Mouse (Mus musculus): Measurements from ENCODE around the gene Fancc. TPM values are rescaled to one million over a fixed set of nuclear protein-coding genes. Genes with fewer than 3 reads are reported as not detected.

The Fancc gene
- 16.6 and 17.2 TPM in 2 replicates for polyA plus RNA-seq (2015; fragmentation: Nextera tagmentation; extraction: Ambion mirVana)

- no peaks in the 10 kb centered on the region for H3K27me3 ChIP-seq (ENCODE audit: control insufficient read depth, insufficient read depth, low read length)
- no peaks in the 10 kb centered on the region for H3K36me3 ChIP-seq (ENCODE audit: control insufficient read depth, insufficient read depth)
- H3K9me3 ChIP-seq (replicated peaks; ENCODE audit: control insufficient read depth, low read length), result no peaks in the 10 kb centered on the region
- peak within 1 kb of the TSS; percentile 36 for H3K4me2 ChIP-seq (ENCODE audit: low read depth, low read length)
- 33% methylated on average over 23 of the region's 23 CpGs for WGBS
- no peak within 1 kb of the TSS for H3K27ac ChIP-seq (ENCODE audit: low read length)
- no peak for ATAC-seq (replicated peaks; ENCODE audit: extremely low read depth, insufficient read depth, low FRiP score)
- H3K4me3 ChIP-seq (ENCODE audit: low read length), result no peak within 1 kb of the TSS
- no peak within 1 kb of the TSS for H3K9ac ChIP-seq (ENCODE audit: low read length)
- peaks cover 2% of the 10 kb centered on the region; the same call in 1 of the 2 replicates for H3K4me1 ChIP-seq (ENCODE audit: control insufficient read depth, insufficient read depth, low read length)
Measured at GRCm38 (mm10) chr13:63496646-63497582, at the start of gene Fancc. TSS of gene Fancc (minus strand) at chr13:63497278.

GRCm38 (mm10) chr13:63545291-63545690, 48.2 kb upstream of the Fancc start:
- H3K9me3 ChIP-seq (replicated peaks; ENCODE audit: control insufficient read depth, low read length), result no peaks in the 10 kb centered on the region
- no peak overlapping the region for H3K4me3 ChIP-seq (ENCODE audit: low read length)
- no peaks in the 10 kb centered on the region for H3K27me3 ChIP-seq (ENCODE audit: control insufficient read depth, insufficient read depth, low read length)
- 72% methylated on average over 7 of the region's 7 CpGs for WGBS
- H3K36me3 ChIP-seq (ENCODE audit: control insufficient read depth, insufficient read depth), result peaks cover 30% of the 10 kb centered on the region
- ATAC-seq (replicated peaks; ENCODE audit: extremely low read depth, insufficient read depth, low FRiP score), result no peak
- H3K27ac ChIP-seq (ENCODE audit: low read length), result no peak overlapping the region
- no peak overlapping the region for H3K9ac ChIP-seq (ENCODE audit: low read length)
- H3K4me2 ChIP-seq (ENCODE audit: low read depth, low read length), result no peak overlapping the region
- H3K4me1 ChIP-seq (ENCODE audit: control insufficient read depth, insufficient read depth, low read length), result peaks cover 17% of the 10 kb centered on the region

DNA sequence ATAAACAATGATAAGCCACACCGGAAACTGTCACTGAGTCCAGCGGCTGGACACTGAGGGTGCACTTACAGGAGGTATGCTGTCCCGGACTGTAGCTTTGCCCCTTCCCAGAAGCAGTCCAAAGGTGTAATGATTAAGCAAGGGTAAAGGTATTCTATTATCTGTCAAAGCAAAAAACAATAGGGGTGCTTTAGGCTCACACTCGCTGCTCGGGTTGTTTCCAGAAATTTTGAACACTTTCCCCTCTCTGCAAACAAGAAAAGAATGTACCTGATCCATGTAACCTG, 47.8 kb upstream of the Fancc start:
- H3K27ac ChIP-seq (ENCODE audit: low read length), result no peak overlapping the region
- H3K9ac ChIP-seq (ENCODE audit: low read length), result no peak overlapping the region
- H3K4me2 ChIP-seq (ENCODE audit: low read depth, low read length), result no peak overlapping the region
- H3K36me3 ChIP-seq (ENCODE audit: control insufficient read depth, insufficient read depth), result peaks cover 32% of the 10 kb centered on the region
- 57% methylated on average over 5 of the region's 5 CpGs for WGBS
- no peaks in the 10 kb centered on the region for H3K27me3 ChIP-seq (ENCODE audit: control insufficient read depth, insufficient read depth, low read length)
- ATAC-seq (replicated peaks; ENCODE audit: extremely low read depth, insufficient read depth, low FRiP score), result no peak
- H3K9me3 ChIP-seq (replicated peaks; ENCODE audit: control insufficient read depth, low read length), result no peaks in the 10 kb centered on the region
- H3K4me1 ChIP-seq (ENCODE audit: control insufficient read depth, insufficient read depth, low read length), result peaks cover 17% of the 10 kb centered on the region
- no peak overlapping the region for H3K4me3 ChIP-seq (ENCODE audit: low read length)

GRCm38 (mm10) chr13:63544119-63544966, 47.3 kb upstream of the Fancc start:
- Histone ChIP-seq H3K36me3 (ENCODE audit: control insufficient read depth, insufficient read depth) (peaks cover 38% of the 10 kb centered on the region), H3K4me2 (ENCODE audit: low read depth, low read length) (no peak overlapping the region)
- WGBS, result 73% methylated on average over 13 of the region's 13 CpGs

DNA sequence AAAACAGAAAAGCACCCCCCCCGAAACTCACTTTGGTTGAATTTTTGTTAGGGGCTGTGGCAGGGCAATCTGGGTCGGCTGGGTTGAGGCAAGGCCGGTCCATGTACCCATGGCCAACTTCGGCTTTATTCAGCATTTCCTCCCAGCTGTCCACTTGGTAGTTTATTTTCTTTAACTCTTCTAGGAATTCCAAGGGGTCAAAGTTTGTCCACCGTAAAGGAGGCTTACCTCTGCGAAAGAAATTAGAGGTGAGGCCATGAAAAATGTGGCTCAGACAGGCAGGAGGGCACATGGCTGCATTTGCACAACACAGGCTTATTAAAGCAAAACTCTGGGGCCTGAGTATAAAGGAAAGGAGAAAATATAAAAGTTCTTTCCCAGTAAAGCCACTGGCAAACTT, 46.4 kb upstream of the Fancc start:
- Histone ChIP-seq H3K36me3 (ENCODE audit: control insufficient read depth, insufficient read depth) (peaks cover 47% of the 10 kb centered on the region), H3K27me3 (ENCODE audit: control insufficient read depth, insufficient read depth, low read length) (no peaks in the 10 kb centered on the region), H3K9ac (ENCODE audit: low read length) (no peak overlapping the region), H3K4me2 (ENCODE audit: low read depth, low read length) (no peak overlapping the region), H3K4me1 (ENCODE audit: control insufficient read depth, insufficient read depth, low read length) (peaks cover 2% of the 10 kb centered on the region), H3K27ac (ENCODE audit: low read length) (no peak overlapping the region), H3K4me3 (ENCODE audit: low read length) (no peak overlapping the region), H3K9me3 (replicated peaks; ENCODE audit: control insufficient read depth, low read length) (no peaks in the 10 kb centered on the region)
- ATAC-seq (replicated peaks; ENCODE audit: extremely low read depth, insufficient read depth, low FRiP score), result no peak
- WGBS, result 75% methylated on average over 6 of the region's 6 CpGs

More at GRCm38 (mm10) chr13:63544119-63544966, 47.3 kb upstream of the Fancc start:
- H3K4me1 ChIP-seq (ENCODE audit: control insufficient read depth, insufficient read depth, low read length), result peaks cover 11% of the 10 kb centered on the region
- H3K9me3 ChIP-seq (replicated peaks; ENCODE audit: control insufficient read depth, low read length), result no peaks in the 10 kb centered on the region
- H3K27ac ChIP-seq (ENCODE audit: low read length), result no peak overlapping the region
- no peak overlapping the region for H3K9ac ChIP-seq (ENCODE audit: low read length)
- no peak overlapping the region for H3K4me3 ChIP-seq (ENCODE audit: low read length)
- ATAC-seq (replicated peaks; ENCODE audit: extremely low read depth, insufficient read depth, low FRiP score), result no peak
- no peaks in the 10 kb centered on the region for H3K27me3 ChIP-seq (ENCODE audit: control insufficient read depth, insufficient read depth, low read length)

GRCm38 (mm10) chr13:63542796-63543384, 45.8 kb upstream of the Fancc start:
- Histone ChIP-seq H3K36me3 (ENCODE audit: control insufficient read depth, insufficient read depth) (peaks cover 52% of the 10 kb centered on the region), H3K27ac (ENCODE audit: low read length) (no peak overlapping the region), H3K4me3 (ENCODE audit: low read length) (no peak overlapping the region), H3K9ac (ENCODE audit: low read length) (no peak overlapping the region), H3K27me3 (ENCODE audit: control insufficient read depth, insufficient read depth, low read length) (no peaks in the 10 kb centered on the region), H3K4me1 (ENCODE audit: control insufficient read depth, insufficient read depth, low read length) (no peaks in the 10 kb centered on the region), H3K4me2 (ENCODE audit: low read depth, low read length) (no peak overlapping the region), H3K9me3 (replicated peaks; ENCODE audit: control insufficient read depth, low read length) (no peaks in the 10 kb centered on the region)
- WGBS, result 84% methylated on average over 3 of the region's 3 CpGs
- no peak for ATAC-seq (replicated peaks; ENCODE audit: extremely low read depth, insufficient read depth, low FRiP score)

DNA sequence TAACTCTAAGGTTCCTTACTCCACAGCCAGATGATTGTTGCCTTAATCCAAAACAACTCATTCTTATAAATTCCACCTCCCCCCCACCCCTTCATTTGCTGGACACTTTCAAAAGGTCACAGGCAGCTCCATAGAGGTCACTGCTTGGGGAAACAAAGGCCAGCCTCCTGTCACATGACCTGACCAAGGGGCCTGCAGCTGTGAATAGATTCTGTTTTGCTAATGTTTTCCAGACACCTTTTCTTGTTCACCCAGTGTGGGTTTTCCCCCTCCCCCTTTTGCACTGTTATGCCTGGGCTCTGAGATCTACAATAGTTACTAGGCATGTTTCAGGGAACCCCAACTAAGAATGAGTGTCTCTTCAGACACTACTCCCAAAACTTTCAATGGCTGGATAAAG, 44.4 kb upstream of the Fancc start:
- H3K4me2 ChIP-seq (ENCODE audit: low read depth, low read length), result no peak overlapping the region
- H3K9ac ChIP-seq (ENCODE audit: low read length), result no peak overlapping the region
- peaks cover 66% of the 10 kb centered on the region for H3K36me3 ChIP-seq (ENCODE audit: control insufficient read depth, insufficient read depth)
- H3K27ac ChIP-seq (ENCODE audit: low read length), result no peak overlapping the region
- H3K9me3 ChIP-seq (replicated peaks; ENCODE audit: control insufficient read depth, low read length), result no peaks in the 10 kb centered on the region
- H3K27me3 ChIP-seq (ENCODE audit: control insufficient read depth, insufficient read depth, low read length), result no peaks in the 10 kb centered on the region
- no peaks in the 10 kb centered on the region for H3K4me1 ChIP-seq (ENCODE audit: control insufficient read depth, insufficient read depth, low read length)
- no peak overlapping the region for H3K4me3 ChIP-seq (ENCODE audit: low read length)
- no peak for ATAC-seq (replicated peaks; ENCODE audit: extremely low read depth, insufficient read depth, low FRiP score)

DNA sequence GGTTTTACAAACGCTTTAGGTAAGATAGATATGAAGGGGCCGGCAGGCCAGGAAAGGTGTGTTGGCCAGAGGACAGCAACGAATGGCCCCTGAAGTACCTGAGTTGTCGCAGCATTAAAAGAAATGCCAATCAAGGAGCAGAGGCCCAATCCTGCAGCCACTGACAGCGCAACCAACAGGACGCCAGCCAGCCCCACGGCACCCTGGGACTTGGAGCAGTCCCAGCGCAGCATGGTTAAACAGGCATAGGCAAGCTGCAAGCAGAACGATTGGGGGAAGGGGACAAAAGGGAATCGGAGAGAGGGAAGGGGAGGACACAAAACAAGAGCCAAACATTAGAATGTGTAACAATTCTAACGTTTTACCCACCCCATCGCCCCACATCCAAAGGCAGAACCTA, 43.5 kb upstream of the Fancc start:
- Histone ChIP-seq H3K36me3 (ENCODE audit: control insufficient read depth, insufficient read depth) (peaks cover 74% of the 10 kb centered on the region), H3K27ac (ENCODE audit: low read length) (no peak overlapping the region), H3K27me3 (ENCODE audit: control insufficient read depth, insufficient read depth, low read length) (no peaks in the 10 kb centered on the region), H3K4me2 (ENCODE audit: low read depth, low read length) (no peak overlapping the region), H3K4me1 (ENCODE audit: control insufficient read depth, insufficient read depth, low read length) (no peaks in the 10 kb centered on the region), H3K9ac (ENCODE audit: low read length) (no peak overlapping the region), H3K9me3 (replicated peaks; ENCODE audit: control insufficient read depth, low read length) (no peaks in the 10 kb centered on the region), H3K4me3 (ENCODE audit: low read length) (no peak overlapping the region)
- 89% methylated on average over 12 of the region's 12 CpGs for WGBS
- no peak for ATAC-seq (replicated peaks; ENCODE audit: extremely low read depth, insufficient read depth, low FRiP score)

- 81% methylated on average over 4 of the region's 4 CpGs for WGBS
- H3K4me3 ChIP-seq (ENCODE audit: low read length), result no peak overlapping the region
- no peak overlapping the region for H3K27ac ChIP-seq (ENCODE audit: low read length)
- H3K4me2 ChIP-seq (ENCODE audit: low read depth, low read length), result no peak overlapping the region
- H3K36me3 ChIP-seq (ENCODE audit: control insufficient read depth, insufficient read depth), result peaks cover 91% of the 10 kb centered on the region
- ATAC-seq (replicated peaks; ENCODE audit: extremely low read depth, insufficient read depth, low FRiP score), result no peak
- no peaks in the 10 kb centered on the region for H3K27me3 ChIP-seq (ENCODE audit: control insufficient read depth, insufficient read depth, low read length)
- H3K9me3 ChIP-seq (replicated peaks; ENCODE audit: control insufficient read depth, low read length), result no peaks in the 10 kb centered on the region
- no peaks in the 10 kb centered on the region for H3K4me1 ChIP-seq (ENCODE audit: control insufficient read depth, insufficient read depth, low read length)
- no peak overlapping the region for H3K9ac ChIP-seq (ENCODE audit: low read length)
Measured at GRCm38 (mm10) chr13:63534981-63535380, 37.9 kb upstream of the Fancc start.

Measured in heart, embryonic 16.5 days (tissue).